Mouse (Mus musculus) lung, postnatal 0 days (tissue): ENCODE measurements around the gene Sept11. TPM values are rescaled to one million over a fixed set of nuclear protein-coding genes. Genes with fewer than 3 reads are reported as not detected.
A peak's percentile ranks its signal among the peaks of the same experiment; 100 is the strongest.

ENCODE experiments used
- ATAC-seq: fragments of 200-750 bp; cut with Nextera tagmentation; 2 replicates; pipeline ENCODE4 v1.8.0; 2017; ENCODE audit warnings: moderate library complexity
- DNase-seq: peaks from one replicate; pipeline ENCODE4 v3.0.0-alpha.2; 2016; ENCODE audit warnings: low spot score
- H3K27ac ChIP-seq: fragments of 300-500 bp; sonication (generic); 2 replicates; pipeline ENCODE4 v1.5.1; 2014; ENCODE audit warnings: antibody characterized with exemption, mild to moderate bottlenecking, low read length, mixed read lengths
- H3K27me3 ChIP-seq: fragments of 300-500 bp; sonication (generic); replicated peaks from 2 replicates; pipeline ENCODE4 v1.6.1; 2014; ENCODE audit warnings: low read length, mixed read lengths; ENCODE audit not compliant: insufficient read depth
- H3K36me3 ChIP-seq: fragments of 300-500 bp; sonication (generic); 2 replicates; pipeline ENCODE4 v1.6.1; 2014; ENCODE audit warnings: low read length, mixed read lengths; ENCODE audit not compliant: insufficient read depth
- H3K4me1 ChIP-seq: fragments of 300-500 bp; sonication (generic); 2 replicates; pipeline ENCODE4 v1.6.1; 2014; ENCODE audit warnings: antibody characterized with exemption, low read depth, low read length, mixed read lengths; ENCODE audit not compliant: insufficient read depth
- H3K4me2 ChIP-seq: fragments of 300-500 bp; sonication (generic); replicated peaks from 2 replicates; pipeline ENCODE4 v1.6.1; 2014; ENCODE audit warnings: low read depth, mild to moderate bottlenecking, low read length, moderate library complexity, mixed read lengths
- H3K4me3 ChIP-seq: fragments of 300-500 bp; sonication (generic); 2 replicates; pipeline ENCODE4 v1.5.1; 2014; ENCODE audit warnings: low read depth, low read length
- H3K9ac ChIP-seq: fragments of 300-500 bp; sonication (generic); replicated peaks from 2 replicates; pipeline ENCODE4 v1.6.1; 2014; ENCODE audit warnings: low read depth, mild to moderate bottlenecking
- H3K9me3 ChIP-seq: fragments of 300-500 bp; sonication (generic); 2 replicates; pipeline ENCODE4 v1.6.1; 2016; ENCODE audit warnings: low read length, mixed read lengths
- CTCF ChIP-seq: IDR thresholded peaks from 2 replicates; pipeline ENCODE4 v1.5.1; 2016; ENCODE audit warnings: antibody characterized with exemption, mild to moderate bottlenecking
- EP300 ChIP-seq: IDR thresholded peaks from 2 replicates; pipeline ENCODE4 v1.6.1; 2016; ENCODE audit warnings: antibody characterized with exemption, mild to moderate bottlenecking, control low read depth
- WGBS: fragments of 180-500 bp; shearing (Covaris S2); extraction: QIAGEN DNeasy Blood & Tissue Kit; methylation state at CpG from one replicate; pipeline ENCODE4 v1.1.7; 2014; 5-methylcytosine and 5-hydroxymethylcytosine counted together
- polyA plus RNA-seq: library from polyadenylated mRNA; unstranded; fragments of >200 nt; fragmentation: Nextera tagmentation; extraction: Ambion mirVana; gene quantifications from 2 replicates; pipeline ENCODE4 v1.2.1, GENCODE M21; 2015

The Sept11 gene
- polyA plus RNA-seq, 1 experiment from 2014 or later = 49.1 TPM

DNA sequence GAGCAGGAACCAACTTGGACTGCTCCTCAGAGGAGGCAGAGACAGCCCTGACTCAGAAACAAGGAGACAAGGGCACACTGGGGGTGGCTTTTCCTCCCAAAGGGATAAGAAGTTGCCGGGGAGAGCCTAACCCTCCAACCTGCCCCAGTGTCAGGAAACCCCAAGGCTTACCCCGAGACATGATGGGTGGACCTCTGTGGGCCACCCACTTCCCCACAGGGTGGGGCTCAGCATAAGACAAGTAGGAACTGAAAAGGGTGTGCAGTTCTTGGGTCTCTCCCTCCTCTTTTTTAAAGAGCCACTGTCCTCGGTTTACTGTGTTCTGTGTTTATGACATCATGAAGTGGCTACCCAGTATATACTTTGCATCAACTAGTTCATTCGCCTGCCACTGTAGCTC lies 59.2 kb downstream of the Sept11 start:
- Histone ChIP-seq H3K4me3 (no peak overlapping the region), H3K9ac (no peak overlapping the region), H3K4me2 (no peak overlapping the region), H3K27ac (peak overlapping the region; percentile 51), H3K9me3 (no peaks in the 10 kb centered on the region), H3K27me3 (no peaks in the 10 kb centered on the region), H3K36me3 (peaks cover 11% of the 10 kb centered on the region; the same call in 1 of the 2 replicates), H3K4me1 (peaks cover 14% of the 10 kb centered on the region; the same call in 1 of the 2 replicates)
- TF ChIP-seq CTCF = no peak
- no peak for TF ChIP-seq EP300
- ATAC-seq (peak; percentile 47; the same call in 1 of the 2 replicates), DNase-seq (no peak)
- WGBS = 51% methylated on average over 4 of the region's 4 CpGs

DNA sequence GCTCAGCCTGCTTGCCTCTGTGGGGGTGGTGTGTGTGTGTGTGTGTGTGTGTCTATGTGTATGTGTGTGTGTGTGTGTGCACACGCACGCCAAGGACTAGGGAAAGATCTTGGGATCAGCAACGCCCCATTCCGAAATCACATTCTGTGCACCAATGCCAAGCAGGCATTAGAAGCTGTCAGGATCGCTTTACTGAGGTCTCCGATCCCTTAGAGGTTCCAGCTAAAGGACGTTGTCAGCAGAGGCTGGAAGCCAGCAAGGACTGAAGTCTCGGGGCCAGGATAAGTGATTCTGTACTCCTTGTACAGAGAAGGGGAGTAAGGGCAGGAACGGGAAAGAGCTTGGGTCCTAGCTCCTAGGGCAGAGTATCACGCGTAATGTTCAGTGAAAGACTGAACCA lies 61.2 kb downstream of the Sept11 start:
- TF ChIP-seq CTCF (no peak), EP300 (no peak)
- Histone ChIP-seq H3K4me2 (no peak overlapping the region), H3K27ac (no peak overlapping the region), H3K27me3 (no peaks in the 10 kb centered on the region), H3K4me3 (no peak overlapping the region), H3K4me1 (peaks cover 14% of the 10 kb centered on the region; the same call in 1 of the 2 replicates), H3K36me3 (peaks cover 11% of the 10 kb centered on the region; the same call in 1 of the 2 replicates), H3K9ac (no peak overlapping the region), H3K9me3 (no peaks in the 10 kb centered on the region)
- 82% methylated on average over 11 of the region's 11 CpGs for WGBS
- DNase-seq (no peak), ATAC-seq (no peak)

DNA sequence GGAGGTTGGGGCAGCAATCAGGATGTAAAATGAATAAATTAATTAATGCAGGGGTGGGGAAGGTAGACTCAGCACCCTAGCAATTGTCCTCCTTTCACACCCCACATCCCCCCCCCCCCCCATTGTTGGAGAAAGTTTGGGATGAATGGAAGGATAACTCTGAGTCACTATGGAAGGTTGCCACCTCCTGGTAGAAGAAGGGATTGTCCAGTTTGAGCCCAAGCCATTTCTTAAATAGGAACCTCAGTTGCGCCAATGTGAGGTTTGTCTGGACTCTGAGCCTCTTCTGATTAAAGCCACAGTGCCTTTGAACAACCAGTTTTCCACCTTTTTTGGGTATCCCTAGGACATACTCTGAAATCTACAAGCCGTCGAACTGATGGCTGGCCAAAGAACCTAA lies 70.3 kb downstream of the Sept11 start:
- DNase-seq (peak; percentile 70), ATAC-seq (peak; percentile 26; the same call in 1 of the 2 replicates)
- no peak overlapping the region for H3K9ac ChIP-seq
- peaks cover 16% of the 10 kb centered on the region; the same call in 1 of the 2 replicates for H3K36me3 ChIP-seq
- no peaks in the 10 kb centered on the region for H3K9me3 ChIP-seq
- no peak for TF ChIP-seq EP300
- TF ChIP-seq CTCF = peak; percentile 83
- H3K27me3 ChIP-seq = no peaks in the 10 kb centered on the region
- WGBS = 83% methylated on average over 3 of the region's 3 CpGs
- no peak overlapping the region for H3K4me3 ChIP-seq
- no peak overlapping the region for H3K27ac ChIP-seq
- H3K4me2 ChIP-seq = no peak overlapping the region
- H3K4me1 ChIP-seq = no peaks in the 10 kb centered on the region

DNA sequence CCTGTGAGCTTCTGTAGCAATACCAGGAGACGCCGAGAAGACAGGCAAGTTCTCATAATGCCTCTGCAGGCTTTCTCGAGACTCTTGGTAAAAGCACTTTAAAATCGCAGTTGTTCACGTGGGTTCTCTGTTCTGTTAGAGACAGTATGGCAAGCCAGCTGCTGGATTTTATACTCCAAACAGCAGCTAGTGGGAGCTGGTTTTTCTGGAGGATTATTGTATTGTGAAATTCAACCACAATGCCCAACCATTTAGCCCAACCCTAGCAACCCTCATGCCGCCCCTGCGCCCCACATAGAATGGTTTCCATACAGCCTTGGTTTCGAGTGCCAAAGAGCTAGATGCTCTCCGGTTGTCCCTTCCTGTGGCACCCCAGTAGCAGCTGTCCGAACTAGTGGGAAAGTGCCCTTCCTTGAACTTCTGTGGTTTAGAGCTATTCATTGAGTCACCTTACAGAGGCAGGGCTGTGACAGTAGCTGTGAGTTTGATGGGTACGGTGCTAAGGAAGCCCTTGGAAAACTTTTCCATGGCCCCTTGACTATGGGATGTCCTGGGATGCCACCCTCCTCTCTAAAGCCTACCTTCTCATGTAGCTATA lies 74.8 kb downstream of the Sept11 start:
- Histone ChIP-seq H3K9me3 (no peaks in the 10 kb centered on the region), H3K9ac (no peak overlapping the region), H3K4me2 (no peak overlapping the region), H3K27ac (no peak overlapping the region), H3K27me3 (no peaks in the 10 kb centered on the region), H3K4me1 (no peaks in the 10 kb centered on the region), H3K36me3 (peaks cover 28% of the 10 kb centered on the region), H3K4me3 (no peak overlapping the region)
- TF ChIP-seq EP300 = no peak
- TF ChIP-seq CTCF = no peak
- 88% methylated on average over 11 of the region's 11 CpGs for WGBS
- ATAC-seq = no peak
- no peak for DNase-seq

DNA sequence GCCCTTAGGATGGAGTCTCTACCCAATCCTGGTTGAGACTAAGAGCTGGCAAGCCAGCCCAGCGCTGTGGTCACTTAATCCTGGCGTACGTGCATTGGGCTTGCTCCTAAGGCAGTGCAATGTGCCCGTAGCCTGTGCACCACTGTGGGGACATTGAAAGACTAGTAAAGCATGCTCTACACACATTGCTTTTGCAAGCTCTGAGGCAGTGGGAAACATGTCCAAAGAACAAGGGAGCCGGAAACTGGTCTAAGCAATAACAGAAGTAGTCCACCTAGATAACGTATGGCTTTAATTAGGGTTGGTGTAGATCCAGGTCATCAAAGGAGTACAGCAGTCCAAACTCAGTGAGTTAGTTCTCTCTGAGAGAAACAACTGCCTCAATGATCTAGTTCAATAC lies 75.4 kb downstream of the Sept11 start:
- WGBS = 90% methylated on average over 6 of the region's 6 CpGs
- H3K36me3 ChIP-seq = peaks cover 25% of the 10 kb centered on the region

DNA sequence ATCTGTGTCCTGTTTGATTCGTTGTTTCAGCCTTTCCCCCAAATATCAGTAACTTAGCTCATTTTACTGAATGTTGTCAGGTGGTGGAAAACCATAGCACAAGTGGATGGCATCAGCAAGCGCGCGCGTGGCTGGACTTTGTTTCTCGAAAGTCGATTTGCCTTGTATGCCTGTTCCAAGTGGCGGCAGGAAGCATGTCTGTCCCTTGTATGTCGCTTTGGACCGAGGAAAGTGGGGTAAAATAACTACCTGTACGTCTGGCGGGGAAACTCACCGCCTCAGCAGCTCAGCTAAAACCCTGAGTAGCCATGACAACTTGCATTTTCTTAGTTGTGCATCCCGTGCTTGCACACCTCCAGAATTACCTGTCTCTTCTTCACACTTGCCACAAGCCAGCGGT lies 78.2 kb downstream of the Sept11 start:
- Histone ChIP-seq H3K27ac (no peak overlapping the region), H3K36me3 (peaks cover 17% of the 10 kb centered on the region), H3K9ac (no peak overlapping the region), H3K4me1 (no peaks in the 10 kb centered on the region), H3K9me3 (no peaks in the 10 kb centered on the region), H3K27me3 (no peaks in the 10 kb centered on the region), H3K4me2 (no peak overlapping the region), H3K4me3 (no peak overlapping the region)
- no peak for ATAC-seq
- DNase-seq = no peak
- TF ChIP-seq CTCF (no peak), EP300 (no peak)
- 95% methylated on average over 15 of the region's 15 CpGs for whole genome bisulfite sequencing

More for the DNA sequence above, 75.4 kb downstream of the Sept11 start:
- no peaks in the 10 kb centered on the region for H3K9me3 ChIP-seq
- no peak overlapping the region for H3K4me3 ChIP-seq
- no peak overlapping the region for H3K27ac ChIP-seq
- no peak overlapping the region for H3K4me2 ChIP-seq
- DNase-seq (no peak), ATAC-seq (no peak)
- TF ChIP-seq CTCF (no peak), EP300 (no peak)
- no peaks in the 10 kb centered on the region for H3K4me1 ChIP-seq
- H3K27me3 ChIP-seq = no peaks in the 10 kb centered on the region
- no peak overlapping the region for H3K9ac ChIP-seq

DNA sequence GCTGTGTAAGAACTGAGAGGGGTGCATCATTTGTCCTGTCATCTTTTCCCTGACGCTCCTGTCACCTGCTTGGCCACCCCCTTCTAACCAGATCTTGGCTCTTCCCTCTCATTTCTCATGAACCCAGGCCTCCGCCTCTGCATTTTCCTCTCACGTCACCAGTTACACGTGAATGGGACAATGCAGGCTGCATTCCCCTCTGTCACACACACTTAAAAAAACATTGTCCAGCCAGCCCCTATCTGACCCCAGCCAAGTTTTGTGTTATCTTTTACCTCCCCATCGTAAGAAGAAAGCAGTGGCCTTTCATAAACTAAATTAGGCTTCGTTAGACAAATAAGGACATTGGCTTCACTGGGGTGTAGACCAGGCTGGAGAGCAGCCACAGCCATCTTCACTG lies 79.3 kb downstream of the Sept11 start:
- ATAC-seq (no peak), DNase-seq (no peak)
- Histone ChIP-seq H3K27ac (no peak overlapping the region), H3K9me3 (no peaks in the 10 kb centered on the region), H3K27me3 (no peaks in the 10 kb centered on the region), H3K4me3 (no peak overlapping the region), H3K4me1 (no peaks in the 10 kb centered on the region), H3K36me3 (peaks cover 17% of the 10 kb centered on the region), H3K9ac (no peak overlapping the region), H3K4me2 (no peak overlapping the region)
- 81% methylated on average over 6 of the region's 6 CpGs for WGBS
- TF ChIP-seq EP300 = no peak
- TF ChIP-seq CTCF = no peak
